Mouse (Mus musculus): ENCODE measurements around the gene Pole3. TPM values are rescaled to one million over a fixed set of nuclear protein-coding genes. Genes with fewer than 3 reads are reported as not detected.

Pole3 gene
- total and polyA plus RNA-seq, 3 experiments = 32.1 to 87.5 (median 69.8) TPM

GRCm38 (mm10) chr4:62562006-62562405, 37.1 kb upstream of the Pole3 start:
- TF ChIP-seq ZNF384 (IDR thresholded peaks at IDR 0.05; ENCODE audit: low read depth, low read length) = no peak
- no peak for TF ChIP-seq RAD21 (IDR thresholded peaks at IDR 0.05; ENCODE audit: low read depth, low read length)
- TF ChIP-seq ETS1 (conservative IDR thresholded peaks at IDR 0.05; ENCODE audit: low read depth, low read length) = no peak
- no peak for TF ChIP-seq TCF12 (IDR thresholded peaks at IDR 0.05; ENCODE audit: low read depth, low read length)
- TF ChIP-seq JUND (conservative IDR thresholded peaks at IDR 0.05; ENCODE audit: low read depth, low read length) = no peak
- TF ChIP-seq ZC3H11A (IDR thresholded peaks at IDR 0.05; ENCODE audit: low read depth, low read length) = no peak
- TF ChIP-seq SIN3A (IDR thresholded peaks at IDR 0.05; ENCODE audit: low read length) = no peak
- no peak for TF ChIP-seq MAZ (IDR thresholded peaks at IDR 0.05; ENCODE audit: low read depth, low read length)
- no peak for TF ChIP-seq POLR2AphosphoS2 (IDR thresholded peaks at IDR 0.05; ENCODE audit: low read depth, low read length)
- no peak for TF ChIP-seq PAX5 (IDR thresholded peaks at IDR 0.05; ENCODE audit: low read length)
- dilution Hi-C loops (cut with MboI; ENCODE audit: extremely low pct_ligation_motif_present, extremely low pct_unique_long_range_greater_than_20kb, low sequenced_read_pairs) = no loop called here

GRCm38 (mm10) chr4:62561630-62562001, 36.7 kb upstream of the Pole3 start:
- no peak for TF ChIP-seq MAX (IDR thresholded peaks at IDR 0.05; ENCODE audit: low read length)
- TF ChIP-seq NRF1 (IDR thresholded peaks at IDR 0.05; ENCODE audit: low read depth, low read length) = no peak
- no peak for TF ChIP-seq CHD1 (IDR thresholded peaks at IDR 0.05; ENCODE audit: low read depth, low read length)
- Histone ChIP-seq H3K9me3 (replicated peaks; ENCODE audit: low read length) (no peaks in the 10 kb centered on the region), H3K27me3 (replicated peaks) (no peaks in the 10 kb centered on the region), H3K36me3 (replicated peaks in 1 of 2; ENCODE audit: control insufficient read depth in 1 of 2, insufficient read depth in 1 of 2, low read length in 1 of 2) (no peaks in the 10 kb centered on the region), H3K4me1 (ENCODE audit: control insufficient read depth in 1 of 2, insufficient read depth in 2 of 2) (peaks cover 9 to 17% of the 10 kb centered on the region in 2 experiments), H3K4me3 (replicated peaks in 1 of 3; ENCODE audit: low read depth in 2 of 3, low read length in 2 of 3, poor library complexity in 1 of 3) (no peak overlapping the region), H3K9ac (ENCODE audit: insufficient read depth, low read depth) (no peak overlapping the region), H3K27ac (ENCODE audit: insufficient read depth, low read depth) (no peak overlapping the region), H3K4me2 (ENCODE audit: insufficient read depth, low read depth, poor library complexity, severe bottlenecking) (no peak overlapping the region; the same call in 1 of the 2 replicates), H3K79me2 (replicated peaks; ENCODE audit: control insufficient read depth, extremely low read depth, insufficient read depth, poor library complexity, severe bottlenecking) (no peaks in the 10 kb centered on the region)
- dilution Hi-C loops (cut with MboI; ENCODE audit: extremely low pct_ligation_motif_present, extremely low pct_unique_long_range_greater_than_20kb, low sequenced_read_pairs) = no loop called here
- in situ Hi-C loops (cut with MboI; ENCODE audit: low pct_ligation_motif_present, low pct_unique_long_range_greater_than_20kb, low sequenced_read_pairs) = loop anchor here (5.0 kb wide), 2 partner anchors 126 to 196 kb away; no protein-coding TSS in a partner anchor
- DNase-seq (ENCODE audit: extremely low read depth) = no peak

More at GRCm38 (mm10) chr4:62562006-62562405, 37.1 kb upstream of the Pole3 start:
- Histone ChIP-seq H3K4me3 (replicated peaks in 1 of 3; ENCODE audit: low read depth in 2 of 3, low read length in 2 of 3, poor library complexity in 1 of 3) (no peak overlapping the region), H3K9me3 (replicated peaks; ENCODE audit: low read length) (no peaks in the 10 kb centered on the region), H3K27me3 (replicated peaks) (no peaks in the 10 kb centered on the region), H3K9ac (ENCODE audit: insufficient read depth, low read depth) (no peak overlapping the region), H3K27ac (ENCODE audit: insufficient read depth, low read depth) (no peak overlapping the region), H3K36me3 (replicated peaks in 1 of 2; ENCODE audit: control insufficient read depth in 1 of 2, insufficient read depth in 1 of 2, low read length in 1 of 2) (no peaks in the 10 kb centered on the region), H3K79me2 (replicated peaks; ENCODE audit: control insufficient read depth, extremely low read depth, insufficient read depth, poor library complexity, severe bottlenecking) (no peaks in the 10 kb centered on the region), H3K4me1 (ENCODE audit: control insufficient read depth in 1 of 2, insufficient read depth in 2 of 2) (peaks cover 9 to 17% of the 10 kb centered on the region in 2 experiments), H3K4me2 (ENCODE audit: insufficient read depth, low read depth, poor library complexity, severe bottlenecking) (no peak overlapping the region)
- no peak for DNase-seq (ENCODE audit: extremely low read depth)
- in situ Hi-C loops (cut with MboI; ENCODE audit: low pct_ligation_motif_present, low pct_unique_long_range_greater_than_20kb, low sequenced_read_pairs) = loop anchor here (5.0 kb wide), 2 partner anchors 125 to 195 kb away; no protein-coding TSS in a partner anchor
